Mouse (Mus musculus) forelimb bud, embryonic 11.5 days (tissue): ENCODE measurements around the gene Rabl6.
A peak's percentile ranks its signal among the peaks of the same experiment; 100 is the strongest.

Source experiments
- DNase-seq: peaks from one replicate; pipeline ENCODE4 v3.0.0-alpha.2; 2012; ENCODE audit warnings: low read depth, low spot score

Gene Rabl6

GRCm38 (mm10) chr2:25596765-25597510 lies 11.4 kb downstream of the Rabl6 start:
- DNase-seq = no peak

GRCm38 (mm10) chr2:25591863-25592262 lies 16.5 kb downstream of the Rabl6 start:
- DNase-seq = no peak

GRCm38 (mm10) chr2:25588227-25588907 lies 20.0 kb downstream of the Rabl6 start:
- no peak for DNase-seq

GRCm38 (mm10) chr2:25587290-25587689 lies 21.0 kb downstream of the Rabl6 start:
- no peak for DNase-seq

- DNase-seq = no peak
Observed at GRCm38 (mm10) chr2:25585601-25586000, 22.7 kb downstream of the Rabl6 start.

- no peak for DNase-seq
Observed at GRCm38 (mm10) chr2:25584856-25585255, 23.5 kb downstream of the Rabl6 start.

GRCm38 (mm10) chr2:25584152-25584551 lies 24.2 kb downstream of the Rabl6 start:
- DNase-seq = no peak

GRCm38 (mm10) chr2:25583571-25583970 lies 24.8 kb downstream of the Rabl6 start:
- DNase-seq = no peak

- no peak for DNase-seq
Observed at GRCm38 (mm10) chr2:25583120-25583481, 25.2 kb downstream of the Rabl6 start.

- no peak for DNase-seq
Observed at GRCm38 (mm10) chr2:25582466-25583119, 25.7 kb downstream of the Rabl6 start.

GRCm38 (mm10) chr2:25581901-25582301 lies 26.4 kb downstream of the Rabl6 start:
- no peak for DNase-seq

GRCm38 (mm10) chr2:25581294-25581864 lies 26.9 kb downstream of the Rabl6 start, which contains the start of gene Ajm1:
Ajm1 (minus strand) TSS chr2:25581757.
- DNase-seq = peak; percentile 81

GRCm38 (mm10) chr2:25580621-25581101 lies 27.7 kb downstream of the Rabl6 start:
- DNase-seq = no peak

GRCm38 (mm10) chr2:25579737-25580460 lies 28.4 kb downstream of the Rabl6 start:
- DNase-seq = peak; percentile 62

- no peak for DNase-seq
Observed at GRCm38 (mm10) chr2:25578796-25579736, 29.3 kb downstream of the Rabl6 start.

- DNase-seq = no peak
Observed at GRCm38 (mm10) chr2:25577951-25578795, 30.1 kb downstream of the Rabl6 start.

- no peak for DNase-seq
Observed at GRCm38 (mm10) chr2:25576965-25577891, 31.1 kb downstream of the Rabl6 start.
